Mouse (Mus musculus) heart, adult 8-10 months (tissue): ENCODE results near the gene Mllt10. TPM values are rescaled to one million over a fixed set of nuclear protein-coding genes. Genes with fewer than 3 reads are reported as not detected.

Experiments
- DNase-seq: peaks from one replicate; pipeline ENCODE4 v3.0.0; 2022; ENCODE audit warnings: low spot score
- total RNA-seq, 4 experiments: library from RNA; stranded (reverse); gene quantifications; 2 replicates each; pipeline ENCODE4 v1.2.4; 2022

The Mllt10 gene
- total RNA-seq, 4 experiments from 2014 or later, result 25.1 to 41.8 (median 30.5) TPM

DNA sequence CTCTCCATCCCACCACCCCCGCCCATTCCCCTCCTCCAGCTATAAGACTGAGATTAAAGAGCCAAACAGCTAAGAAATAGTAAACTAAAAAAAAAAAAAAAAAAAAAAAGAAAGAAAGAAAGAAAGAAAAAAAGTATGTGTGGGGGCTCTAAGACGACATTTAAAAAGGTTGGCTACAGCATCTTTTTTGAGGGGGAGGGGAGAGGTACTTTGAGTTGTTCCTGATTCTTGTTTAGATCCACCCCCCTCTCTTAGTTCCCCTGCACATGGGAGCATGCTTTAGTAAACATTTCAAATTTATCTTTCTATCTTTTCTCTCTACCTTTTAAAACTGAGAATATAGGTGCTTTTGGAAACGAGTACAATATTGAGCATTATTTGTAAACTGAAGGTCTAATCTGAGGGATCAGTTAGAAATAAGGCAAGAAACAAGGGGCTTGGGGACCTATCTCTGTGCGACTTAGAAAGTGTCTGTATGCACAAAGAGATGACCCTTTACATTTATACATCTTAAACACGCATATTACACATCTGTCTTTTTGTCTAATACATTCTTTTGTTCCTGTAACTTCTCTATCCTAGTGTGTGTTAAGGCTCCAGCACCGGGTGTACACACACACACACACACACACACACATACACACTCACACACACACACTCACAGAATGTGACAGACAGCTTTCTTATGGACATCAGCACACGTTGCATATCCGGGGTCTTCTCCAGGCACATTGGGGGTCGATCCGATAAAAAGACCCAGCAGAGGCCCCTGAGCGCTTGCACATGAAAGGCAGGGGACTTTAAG, 3.8 kb upstream of the Mllt10 start:
- no peak for DNase-seq

DNA sequence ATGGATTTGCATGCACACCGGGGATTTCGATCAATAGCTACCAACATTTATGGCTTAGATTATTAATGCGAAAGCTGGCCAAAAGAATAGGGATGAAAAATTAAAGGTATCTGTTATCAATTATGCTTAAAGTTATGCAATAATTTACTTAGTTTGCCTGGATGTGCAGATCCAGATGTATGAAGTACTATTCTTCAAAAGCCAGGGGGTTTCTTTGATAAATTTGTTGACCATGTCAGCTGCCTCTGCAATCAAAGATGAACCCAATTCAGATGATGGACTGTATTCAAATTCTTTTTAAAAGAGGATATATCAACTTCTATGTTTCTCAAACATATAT, 3.2 kb upstream of the Mllt10 start:
- DNase-seq, result no peak

DNA sequence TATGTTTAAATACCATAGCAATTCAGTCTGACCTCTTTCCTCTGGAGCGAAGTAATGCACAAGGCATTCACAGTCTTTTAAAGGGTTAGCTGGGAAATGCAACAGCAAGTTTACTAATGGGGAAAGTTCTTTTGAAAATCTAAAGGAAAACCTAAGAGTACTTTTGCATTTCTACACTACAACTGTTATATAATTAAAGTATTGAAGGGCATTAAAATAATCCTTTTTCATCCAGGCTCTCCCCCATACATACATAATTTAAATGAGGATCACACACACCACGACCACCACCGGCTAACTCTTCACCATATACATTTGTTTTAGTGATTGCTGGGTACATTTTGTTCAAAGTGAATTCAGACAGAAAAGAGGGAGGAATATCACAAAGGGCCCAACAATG, 2.5 kb upstream of the Mllt10 start:
- no peak for DNase-seq

- no peak for DNase-seq
Measured at GRCm38 (mm10) chr2:18053243-18053950, 1.6 kb upstream of the Mllt10 start.

DNA sequence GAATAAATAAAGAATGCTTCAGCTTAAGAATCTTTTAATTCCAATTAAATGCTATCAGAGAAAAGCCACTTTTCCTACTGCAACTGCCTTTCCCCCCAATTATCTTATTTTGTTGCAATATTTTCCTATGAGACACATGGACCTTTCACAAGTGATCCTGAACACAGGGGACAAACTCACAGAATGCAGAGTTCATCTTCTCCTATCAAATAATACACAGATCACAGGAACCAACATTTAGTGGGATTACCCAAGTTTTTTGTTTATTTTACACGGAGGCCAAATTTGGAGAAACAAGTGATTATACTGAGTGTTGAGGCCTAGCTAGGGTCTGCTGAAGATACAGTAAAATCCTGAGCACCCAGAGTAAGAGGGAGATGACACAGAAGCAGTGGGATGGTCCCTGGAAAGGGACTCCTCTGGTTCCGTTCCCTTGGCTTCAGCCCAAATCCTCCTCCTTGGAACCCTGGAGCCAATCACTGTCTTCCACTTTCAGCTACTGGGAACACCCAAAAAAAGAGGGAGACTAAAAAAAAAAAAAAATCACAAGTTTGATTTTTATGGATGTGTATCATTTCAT, 996 bp upstream of the Mllt10 start:
- DNase-seq, result peak; percentile 68

GRCm38 (mm10) chr2:18055929-18056785, 1.1 kb downstream of the Mllt10 start:
- peak; percentile 92 for DNase-seq

GRCm38 (mm10) chr2:18056786-18057255, 1.8 kb downstream of the Mllt10 start:
- peak; percentile 98 for DNase-seq

DNA sequence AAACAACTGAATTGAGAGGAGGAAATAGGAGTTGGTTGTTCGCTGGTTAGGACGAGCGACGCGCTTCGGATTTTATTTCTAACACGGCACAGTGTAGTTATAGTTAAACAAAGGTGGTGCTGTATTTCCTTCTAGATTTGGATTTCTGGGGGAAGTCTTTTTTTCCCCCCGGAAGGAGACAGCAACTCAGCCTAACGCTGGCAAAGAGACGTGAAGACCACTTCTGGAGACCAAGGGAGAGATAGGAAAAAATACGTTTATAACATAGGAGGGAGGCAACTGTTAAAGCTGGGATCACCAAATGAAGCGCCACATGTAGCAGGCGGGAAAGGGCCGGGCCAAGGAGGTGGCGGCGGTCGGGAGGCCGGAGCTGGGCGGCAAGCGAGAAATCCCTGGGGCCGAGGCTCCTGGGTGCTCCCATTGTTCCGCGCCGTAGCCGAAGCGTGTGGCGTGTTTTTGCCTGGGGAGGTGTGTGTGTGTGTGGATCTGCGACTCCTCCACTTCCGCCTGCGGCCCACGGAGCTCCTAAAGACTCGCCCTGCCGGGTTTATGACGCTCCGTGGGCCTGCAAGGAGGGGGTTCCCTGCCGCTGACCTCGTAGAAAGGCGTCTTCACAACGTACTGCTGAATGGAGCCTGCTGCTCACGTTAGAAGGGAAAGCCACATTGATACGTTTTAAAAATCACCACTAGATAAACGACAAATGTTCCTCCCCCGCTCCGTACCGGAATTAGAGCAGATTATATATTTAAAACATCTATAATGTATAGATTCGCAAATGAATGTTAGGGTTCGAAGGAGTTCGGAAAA, 2.5 kb downstream of the Mllt10 start:
- peak; percentile 51 for DNase-seq

GRCm38 (mm10) chr2:18058146-18058708, 3.2 kb downstream of the Mllt10 start:
- no peak for DNase-seq

GRCm38 (mm10) chr2:18059063-18059462, 4.0 kb downstream of the Mllt10 start:
- DNase-seq, result no peak

DNA sequence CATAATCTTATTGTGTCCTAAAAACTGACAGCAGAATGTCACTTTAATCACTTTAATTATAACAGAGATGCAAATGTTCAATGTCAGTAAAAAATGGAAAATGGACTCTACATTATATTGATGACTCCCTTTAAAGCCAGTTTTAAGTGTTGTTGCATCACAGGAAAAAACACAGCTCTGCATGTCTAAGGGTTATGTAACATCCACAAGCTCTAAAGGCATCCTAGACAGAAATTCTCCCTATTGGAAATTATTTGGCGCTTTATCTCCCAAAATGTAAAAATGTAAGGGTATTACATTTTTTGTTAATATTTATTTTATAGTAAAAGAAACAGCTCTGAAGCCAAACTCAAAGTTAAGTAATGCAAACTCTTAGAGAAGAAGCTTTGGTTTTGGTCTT, 4.9 kb downstream of the Mllt10 start:
- DNase-seq, result no peak

DNA sequence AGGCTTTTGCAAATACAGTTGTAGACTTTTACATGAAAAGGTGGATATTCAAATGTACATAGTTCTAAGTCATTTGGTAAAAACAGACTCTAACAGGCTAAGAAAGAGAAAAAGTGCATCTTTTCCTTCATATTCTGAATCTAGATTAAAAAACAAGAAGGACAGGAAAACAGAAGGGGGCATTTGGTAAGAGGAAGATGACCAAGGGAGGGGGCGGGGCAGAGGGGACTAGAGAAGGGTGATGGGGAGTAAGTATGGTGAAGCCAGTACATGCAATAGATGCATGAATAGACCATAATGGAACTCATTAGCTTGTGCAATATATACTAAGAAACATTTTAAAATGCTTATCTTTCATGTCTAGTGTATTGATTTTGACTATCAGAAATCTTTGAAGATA, 5.4 kb downstream of the Mllt10 start:
- DNase-seq, result no peak

DNA sequence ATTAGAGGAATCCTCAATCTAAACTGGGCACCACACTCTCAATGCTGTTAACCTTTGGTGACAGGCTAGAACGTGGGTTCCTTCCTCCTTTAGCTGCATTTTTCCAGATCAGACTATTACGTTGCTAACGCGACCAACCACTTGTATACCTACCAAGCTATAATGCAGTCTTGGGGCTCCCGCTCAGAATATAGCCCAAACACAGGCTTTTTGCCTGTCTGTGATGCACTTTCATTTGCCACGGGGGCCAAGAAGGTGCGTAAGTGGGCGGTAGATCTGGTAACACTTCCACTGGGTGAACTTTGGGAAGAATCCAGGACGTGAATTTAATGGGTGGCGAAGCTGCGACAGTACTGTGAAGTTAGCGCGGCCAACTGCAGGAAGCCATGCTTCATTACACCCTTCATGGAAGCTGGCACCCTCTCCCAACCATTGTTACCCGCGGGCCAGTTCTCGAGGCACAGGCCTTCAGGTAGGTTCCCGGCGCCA, 8.8 kb downstream of the Mllt10 start:
- DNase-seq, result peak; percentile 61

DNA sequence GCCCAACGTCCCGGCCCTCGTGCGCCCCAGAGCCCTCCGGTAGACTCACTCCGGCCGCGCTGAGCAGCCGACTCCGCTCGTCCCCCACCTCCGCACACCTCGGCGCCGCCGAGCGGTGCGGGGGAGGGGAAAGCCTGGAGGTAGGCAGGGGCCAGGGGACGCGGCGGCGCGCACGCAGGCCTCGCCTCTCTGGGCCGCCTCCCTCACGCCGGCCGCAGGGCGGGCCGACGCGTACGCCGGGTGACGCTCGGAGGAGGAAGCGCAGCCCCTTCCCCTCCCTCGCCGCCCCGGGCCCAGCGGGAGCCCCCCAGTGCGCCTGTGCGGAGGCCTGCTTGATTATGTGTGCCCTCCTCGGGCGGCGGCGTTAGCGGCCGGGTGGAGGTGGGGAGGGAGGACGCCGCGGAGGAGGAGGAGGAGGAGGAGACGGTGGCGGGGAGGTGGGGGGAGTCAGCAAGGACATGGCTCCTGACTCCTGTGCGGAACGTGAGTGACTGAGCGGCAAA, 9.4 kb downstream of the Mllt10 start:
- DNase-seq, result peak; percentile 83

DNA sequence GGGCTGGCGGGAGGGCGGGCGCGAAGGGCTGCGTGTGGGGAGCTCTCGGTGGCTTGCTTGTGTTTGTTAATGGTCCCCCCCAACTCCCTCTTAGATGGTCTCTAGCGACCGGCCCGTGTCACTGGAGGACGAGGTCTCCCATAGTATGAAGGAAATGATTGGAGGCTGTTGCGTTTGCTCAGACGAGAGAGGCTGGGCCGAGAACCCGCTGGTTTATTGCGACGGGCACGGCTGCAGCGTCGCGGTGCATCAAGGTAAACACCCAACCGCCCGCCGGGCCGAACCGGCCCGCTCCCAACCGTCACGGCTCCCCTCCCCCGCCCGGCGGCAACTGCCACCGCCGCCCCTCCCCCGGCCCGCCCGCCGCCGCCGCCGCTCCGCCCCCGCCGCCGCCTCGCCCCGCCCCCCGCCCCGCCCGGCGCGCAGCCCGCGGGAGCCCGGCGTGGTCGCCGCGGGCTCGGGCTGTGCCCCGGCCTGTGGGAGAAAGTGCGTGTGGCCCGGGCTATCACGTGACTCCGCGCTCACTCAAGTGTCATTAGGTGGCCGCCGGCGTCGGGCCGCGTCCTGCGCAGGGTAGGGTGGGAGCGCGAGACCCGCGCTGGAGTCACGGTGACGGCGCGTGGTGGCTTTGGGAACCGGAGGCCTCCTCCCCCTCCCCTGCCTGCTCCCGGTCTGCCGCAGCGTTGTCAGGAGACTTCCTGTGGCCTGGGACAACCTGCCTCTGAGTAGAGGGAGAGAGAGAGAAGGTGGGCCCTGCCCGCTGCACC, 10.1 kb downstream of the Mllt10 start:
- DNase-seq, result peak; percentile 61

DNA sequence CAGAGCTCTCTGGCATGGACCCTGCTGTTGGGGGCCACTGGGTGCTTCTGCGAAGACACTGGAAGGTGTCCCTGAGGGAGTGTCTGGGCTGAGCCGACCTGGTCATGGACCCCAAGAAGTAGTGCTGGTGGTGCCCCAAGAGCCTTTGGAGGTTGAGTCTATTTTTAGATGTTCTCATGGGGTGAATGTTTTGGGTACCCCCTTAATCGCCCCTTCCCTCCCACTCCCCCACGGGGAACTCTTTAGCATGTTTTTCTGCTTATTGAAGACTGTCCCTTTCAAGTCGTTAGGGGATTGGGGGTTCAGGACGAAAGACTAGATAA, 10.6 kb downstream of the Mllt10 start:
- no peak for DNase-seq

GRCm38 (mm10) chr2:18066436-18066835, 11.4 kb downstream of the Mllt10 start:
- no peak for DNase-seq

- DNase-seq, result no peak
Measured at GRCm38 (mm10) chr2:18068071-18068796, 13.2 kb downstream of the Mllt10 start.

GRCm38 (mm10) chr2:18071947-18072346, 16.9 kb downstream of the Mllt10 start:
- no peak for DNase-seq
